Mouse (Mus musculus) intestine, embryonic 14.5 days (tissue): ENCODE data around the gene Kcnq1. TPM values are rescaled to one million over a fixed set of nuclear protein-coding genes. Genes with fewer than 3 reads are reported as not detected.

Experiments
- ATAC-seq: fragments of 200-750 bp; cut with Nextera tagmentation; replicated peaks from 2 replicates; pipeline ENCODE4 v1.8.0; 2017; ENCODE audit warnings: low read depth, moderate number of reproducible peaks, moderate TSS enrichment, moderate library complexity; ENCODE audit not compliant: low FRiP score, low TSS enrichment
- DNase-seq: peaks from one replicate; pipeline ENCODE4 v3.0.0-alpha.2; 2018; ENCODE audit warnings: low spot score
- H3K27ac ChIP-seq: fragments of 300-500 bp; sonication (generic); 2 replicates; pipeline ENCODE4 v1.5.1; 2014; ENCODE audit warnings: low read depth, mild to moderate bottlenecking, control low read depth
- H3K27me3 ChIP-seq: fragments of 300-500 bp; sonication (generic); replicated peaks from 2 replicates; pipeline ENCODE4 v1.6.1; 2014; ENCODE audit warnings: low read length, control low read depth; ENCODE audit not compliant: control insufficient read depth, insufficient read depth
- H3K36me3 ChIP-seq: fragments of 300-500 bp; sonication (generic); 2 replicates; pipeline ENCODE4 v1.6.1; 2014; ENCODE audit warnings: low read length, control low read depth; ENCODE audit not compliant: control insufficient read depth, insufficient read depth
- H3K4me1 ChIP-seq: fragments of 300-500 bp; sonication (generic); replicated peaks from 2 replicates; pipeline ENCODE4 v1.6.1; 2014; ENCODE audit warnings: low read length, control low read depth, mixed read lengths; ENCODE audit not compliant: control insufficient read depth, insufficient read depth
- H3K4me2 ChIP-seq: fragments of 300-500 bp; sonication (generic); 2 replicates; pipeline ENCODE4 v1.6.1; 2014; ENCODE audit warnings: low read length
- H3K4me3 ChIP-seq: fragments of 300-500 bp; sonication (generic); 2 replicates; pipeline ENCODE4 v1.5.1; 2014; ENCODE audit warnings: low read depth, low read length, control low read depth, mixed read lengths
- H3K9ac ChIP-seq: fragments of 300-500 bp; sonication (generic); 2 replicates; pipeline ENCODE4 v1.6.1; 2014; ENCODE audit warnings: mild to moderate bottlenecking, low read length
- H3K9me3 ChIP-seq: fragments of 300-500 bp; sonication (generic); 2 replicates; pipeline ENCODE4 v1.6.1; 2016; ENCODE audit warnings: low read length, control low read depth; ENCODE audit not compliant: control insufficient read depth
- WGBS: fragments of 180-500 bp; shearing (Covaris S2); extraction: QIAGEN DNeasy Blood & Tissue Kit; methylation state at CpG from one replicate; pipeline ENCODE4 v1.1.7; 2014; 5-methylcytosine and 5-hydroxymethylcytosine counted together
- polyA plus RNA-seq: library from polyadenylated mRNA; unstranded; fragments of >200 nt; fragmentation: Nextera tagmentation; extraction: Ambion mirVana; gene quantifications from 2 replicates; pipeline ENCODE4 v1.2.1, GENCODE M21; 2014

The Kcnq1 gene
- polyA plus RNA-seq, 1 experiment from 2014 or later, result 5.3 TPM

DNA sequence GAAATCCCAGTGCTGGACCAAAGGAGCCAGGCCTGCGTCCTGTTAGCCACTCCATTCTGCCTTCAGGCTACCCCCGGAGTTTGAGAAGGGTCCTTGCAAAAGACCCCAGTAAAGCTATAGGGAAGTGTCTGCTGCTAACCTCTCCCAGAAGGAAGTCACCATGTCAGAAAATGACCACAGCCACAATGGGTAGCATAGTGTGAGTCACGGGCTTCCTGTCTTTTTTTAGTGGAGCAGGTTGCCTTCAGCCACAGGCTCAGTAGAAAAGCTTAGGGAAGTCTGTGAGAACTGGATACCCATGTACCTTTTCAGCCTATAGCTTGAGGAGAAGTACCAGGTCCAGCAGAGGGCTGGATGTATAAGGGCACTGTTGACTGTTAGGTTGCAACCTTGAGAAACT, 267.1 kb downstream of the Kcnq1 start:
- Histone ChIP-seq H3K4me2 (no peak overlapping the region), H3K27me3 (no peaks in the 10 kb centered on the region), H3K4me1 (peaks cover 10% of the 10 kb centered on the region), H3K27ac (no peak overlapping the region), H3K9me3 (no peaks in the 10 kb centered on the region), H3K9ac (no peak overlapping the region), H3K36me3 (no peaks in the 10 kb centered on the region), H3K4me3 (no peak overlapping the region)
- DNase-seq, result no peak
- ATAC-seq, result no peak
- 75% methylated on average over 3 of the region's 3 CpGs for WGBS

DNA sequence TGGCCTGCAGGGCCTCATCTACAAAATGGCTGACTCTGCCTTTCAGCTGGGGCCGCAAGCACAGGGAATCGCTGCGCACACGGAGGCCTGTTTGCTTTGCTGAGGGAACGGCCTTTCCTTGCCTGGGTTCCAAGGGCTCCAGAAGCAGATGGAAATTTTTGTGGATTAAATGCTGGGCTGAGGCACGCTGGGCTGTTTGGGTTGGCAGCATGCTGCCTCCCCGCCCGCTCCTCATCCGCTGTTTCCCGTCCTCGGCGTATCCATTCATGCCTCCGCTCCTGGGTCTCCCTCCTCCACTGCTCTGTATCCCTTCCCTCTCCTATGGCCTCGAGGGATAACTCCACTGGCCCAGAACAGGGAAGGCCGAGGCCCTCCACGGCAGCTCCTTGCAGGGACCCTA, 269.8 kb downstream of the Kcnq1 start:
- H3K9me3 ChIP-seq, result no peaks in the 10 kb centered on the region
- H3K4me3 ChIP-seq, result no peak overlapping the region
- DNase-seq (no peak), ATAC-seq (no peak)
- 87% methylated on average over 16 of the region's 16 CpGs for WGBS
- no peaks in the 10 kb centered on the region for H3K27me3 ChIP-seq
- H3K27ac ChIP-seq, result no peak overlapping the region
- H3K4me1 ChIP-seq, result peaks cover 10% of the 10 kb centered on the region
- H3K9ac ChIP-seq, result no peak overlapping the region
- H3K36me3 ChIP-seq, result no peaks in the 10 kb centered on the region
- H3K4me2 ChIP-seq, result no peak overlapping the region

DNA sequence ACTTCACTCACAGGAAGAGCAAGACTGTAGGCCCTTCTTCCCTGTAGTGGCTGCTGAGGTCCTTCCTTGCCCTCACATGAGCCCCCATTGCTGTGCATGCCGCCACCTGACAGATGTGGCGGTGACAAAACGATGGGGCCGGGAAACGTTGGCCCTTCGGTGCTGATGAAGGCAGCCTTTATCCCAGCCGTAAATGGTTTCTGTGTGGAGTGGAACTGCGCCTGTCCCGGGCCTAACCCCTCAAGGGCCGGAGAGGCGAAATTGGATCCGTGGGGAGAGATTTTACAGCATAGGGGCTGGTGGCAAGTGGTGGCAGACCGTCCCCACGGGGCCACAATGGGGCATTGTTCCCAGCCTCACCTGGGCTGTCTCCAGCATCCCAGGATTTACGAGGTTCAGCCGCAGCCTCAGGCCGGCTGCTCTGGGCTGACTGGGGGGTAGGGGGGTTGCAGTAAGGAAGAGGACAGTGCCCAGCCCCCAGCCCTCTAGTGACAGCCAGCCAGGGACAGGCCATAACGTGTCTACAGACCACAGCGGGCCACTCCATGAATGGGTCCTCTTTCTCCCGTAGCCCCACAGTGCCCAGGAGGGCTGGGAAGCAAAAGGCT, 274.4 kb downstream of the Kcnq1 start:
- Histone ChIP-seq H3K9ac (no peak overlapping the region), H3K36me3 (no peaks in the 10 kb centered on the region), H3K27me3 (no peaks in the 10 kb centered on the region), H3K4me1 (no peaks in the 10 kb centered on the region), H3K4me2 (no peak overlapping the region), H3K4me3 (no peak overlapping the region), H3K27ac (no peak overlapping the region), H3K9me3 (no peaks in the 10 kb centered on the region)
- DNase-seq, result no peak
- ATAC-seq, result no peak
- 70% methylated on average over 20 of the region's 20 CpGs for WGBS

DNA sequence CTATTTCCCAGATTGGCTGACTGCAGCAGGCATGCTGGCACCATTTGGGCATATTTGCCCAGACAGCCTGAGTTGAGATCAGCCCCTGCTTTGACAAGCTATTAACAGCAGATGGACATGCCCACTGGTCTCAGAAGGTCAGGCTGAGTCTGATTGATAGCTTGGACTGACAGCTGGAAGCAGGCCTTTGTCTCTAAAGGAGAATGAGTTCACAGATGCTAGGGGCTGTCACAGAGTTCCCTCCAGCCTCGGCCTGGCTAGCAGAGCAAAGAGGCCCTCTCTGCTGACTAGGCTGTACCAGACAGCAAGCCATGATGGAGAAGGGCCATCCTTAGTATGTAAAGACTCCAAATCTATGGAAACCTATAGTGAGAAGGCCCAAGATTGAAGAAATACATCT, 280.5 kb downstream of the Kcnq1 start:
- ATAC-seq (no peak), DNase-seq (no peak)
- H3K9me3 ChIP-seq, result no peaks in the 10 kb centered on the region
- H3K27me3 ChIP-seq, result no peaks in the 10 kb centered on the region
- no peaks in the 10 kb centered on the region for H3K36me3 ChIP-seq
- no peak overlapping the region for H3K27ac ChIP-seq
- 29% methylated on average over 1 of the region's 1 CpGs for WGBS
- no peak overlapping the region for H3K4me3 ChIP-seq
- peaks cover 24% of the 10 kb centered on the region for H3K4me1 ChIP-seq
- H3K9ac ChIP-seq, result no peak overlapping the region
- H3K4me2 ChIP-seq, result no peak overlapping the region

DNA sequence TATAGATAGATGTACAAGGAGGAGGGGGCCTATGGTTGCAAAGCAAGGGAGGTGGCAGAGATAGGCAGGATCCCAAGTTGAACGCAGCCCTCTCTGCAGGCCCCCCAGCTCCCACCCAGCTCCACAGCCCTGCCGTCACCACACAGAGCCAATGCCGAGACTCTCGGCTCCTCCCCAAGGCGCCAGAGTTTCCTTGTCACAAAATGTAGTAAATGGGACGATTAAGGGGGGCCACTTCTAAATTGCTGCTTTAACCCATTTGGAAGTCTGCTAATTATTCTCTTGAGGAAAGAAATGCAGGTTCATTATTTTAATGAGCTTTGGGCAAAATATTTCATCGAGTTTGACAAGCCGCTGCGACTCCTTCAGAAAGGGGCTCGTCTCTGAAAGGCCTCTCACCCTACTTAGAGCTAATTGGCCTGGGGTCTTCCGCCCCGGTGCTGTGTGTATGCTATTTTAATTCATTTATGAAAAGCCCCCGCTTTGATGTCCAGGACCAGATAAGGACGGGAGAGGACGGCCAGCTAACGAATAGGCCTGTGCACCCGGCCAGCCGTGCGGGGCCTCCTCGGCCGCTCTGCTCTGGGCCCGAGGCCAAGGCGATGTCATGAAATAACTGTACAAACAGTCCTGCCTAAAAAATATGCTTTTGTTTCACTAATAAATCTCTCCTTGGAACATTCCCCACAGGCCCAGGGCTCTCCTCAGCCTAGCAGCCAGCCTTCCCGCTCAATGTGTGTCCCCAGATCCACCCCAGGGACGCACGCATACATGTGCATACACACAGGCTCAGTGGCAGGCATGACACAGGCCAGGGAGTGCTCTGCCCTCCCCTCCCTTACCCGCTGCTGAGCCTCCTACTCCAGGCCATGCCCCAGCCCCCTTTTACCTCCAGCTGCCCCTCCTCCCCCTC, 282.9 kb downstream of the Kcnq1 start:
- peak; percentile 90 for ATAC-seq
- H3K4me3 ChIP-seq, result no peak overlapping the region
- peak; percentile 83 for DNase-seq
- no peaks in the 10 kb centered on the region for H3K27me3 ChIP-seq
- 0 out of 2 replicates have a peak overlapping the region, but pooled peaks have one; percentile 7 for H3K9ac ChIP-seq
- no peaks in the 10 kb centered on the region for H3K36me3 ChIP-seq
- peaks cover 24% of the 10 kb centered on the region for H3K4me1 ChIP-seq
- H3K4me2 ChIP-seq, result peak overlapping the region; percentile 34
- 27% methylated on average over 27 of the region's 27 CpGs for WGBS
- H3K9me3 ChIP-seq, result no peaks in the 10 kb centered on the region
- peak overlapping the region; percentile 88 for H3K27ac ChIP-seq

DNA sequence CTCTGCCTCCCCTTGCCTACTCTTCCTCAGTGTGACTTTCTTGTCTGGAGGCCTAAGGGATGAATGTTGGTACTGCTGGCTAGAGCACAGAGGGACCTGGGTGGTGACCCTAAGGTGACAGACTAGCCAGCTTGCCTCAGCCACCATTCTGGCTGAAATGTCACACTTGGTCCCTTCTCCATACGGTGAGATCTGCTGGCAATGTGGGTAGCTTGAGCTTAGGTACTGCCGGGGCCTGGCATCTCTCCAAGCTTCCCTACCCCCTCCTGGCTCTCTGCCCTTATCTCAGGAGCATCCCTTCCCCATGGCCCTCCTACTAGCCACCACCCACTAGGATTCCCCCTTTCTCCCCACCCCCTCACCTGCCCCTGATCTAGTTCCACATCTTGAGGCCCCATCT, 283.7 kb downstream of the Kcnq1 start:
- DNase-seq (peak; percentile 66), ATAC-seq (no peak)
- no peak overlapping the region for H3K9ac ChIP-seq
- peak overlapping the region; percentile 34; the same call in 1 of the 2 replicates for H3K4me2 ChIP-seq
- H3K4me1 ChIP-seq, result peaks cover 26% of the 10 kb centered on the region
- WGBS, result 32% methylated on average over 2 of the region's 2 CpGs
- no peaks in the 10 kb centered on the region for H3K27me3 ChIP-seq
- peak overlapping the region; percentile 88 for H3K27ac ChIP-seq
- H3K9me3 ChIP-seq, result no peaks in the 10 kb centered on the region
- no peak overlapping the region for H3K4me3 ChIP-seq
- no peaks in the 10 kb centered on the region for H3K36me3 ChIP-seq

DNA sequence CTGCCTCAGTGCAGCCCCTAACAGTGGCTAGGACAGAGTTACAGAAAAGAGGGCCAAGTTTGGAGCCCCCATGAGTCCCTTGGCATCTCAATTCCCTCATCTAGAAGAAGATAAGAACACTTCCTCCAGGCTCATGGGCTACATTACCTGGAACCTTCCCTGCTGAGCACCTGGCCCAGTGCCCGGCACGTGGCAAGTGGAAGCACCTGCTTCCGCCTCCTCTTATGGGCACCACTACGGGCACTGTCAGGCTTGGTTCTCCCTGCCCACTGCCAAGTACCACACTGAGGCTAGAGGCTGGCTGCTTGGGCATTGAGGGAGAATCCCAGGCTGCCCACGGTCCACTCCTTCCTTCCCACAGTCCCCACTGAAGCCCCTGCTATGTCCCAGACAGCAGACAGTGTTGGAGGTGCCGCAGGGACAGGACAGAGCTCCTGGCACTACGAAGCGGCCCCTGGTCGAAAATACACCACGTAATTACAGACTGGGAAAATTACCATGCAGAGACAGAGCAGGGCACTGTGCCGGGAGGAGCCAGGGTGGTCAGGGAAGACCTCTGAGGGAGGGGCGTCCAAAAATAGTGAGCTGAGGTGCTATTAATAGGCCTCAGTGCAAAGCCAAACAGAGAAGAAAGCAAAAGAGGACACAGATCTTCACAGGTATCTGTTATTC, 284.3 kb downstream of the Kcnq1 start:
- H3K4me3 ChIP-seq, result no peak overlapping the region
- ATAC-seq (no peak), DNase-seq (no peak)
- no peak overlapping the region for H3K9ac ChIP-seq
- no peaks in the 10 kb centered on the region for H3K36me3 ChIP-seq
- WGBS, result 77% methylated on average over 12 of the region's 12 CpGs
- peaks cover 32% of the 10 kb centered on the region for H3K4me1 ChIP-seq
- no peak overlapping the region for H3K4me2 ChIP-seq
- H3K27me3 ChIP-seq, result no peaks in the 10 kb centered on the region
- no peaks in the 10 kb centered on the region for H3K9me3 ChIP-seq
- H3K27ac ChIP-seq, result peak overlapping the region; percentile 88

DNA sequence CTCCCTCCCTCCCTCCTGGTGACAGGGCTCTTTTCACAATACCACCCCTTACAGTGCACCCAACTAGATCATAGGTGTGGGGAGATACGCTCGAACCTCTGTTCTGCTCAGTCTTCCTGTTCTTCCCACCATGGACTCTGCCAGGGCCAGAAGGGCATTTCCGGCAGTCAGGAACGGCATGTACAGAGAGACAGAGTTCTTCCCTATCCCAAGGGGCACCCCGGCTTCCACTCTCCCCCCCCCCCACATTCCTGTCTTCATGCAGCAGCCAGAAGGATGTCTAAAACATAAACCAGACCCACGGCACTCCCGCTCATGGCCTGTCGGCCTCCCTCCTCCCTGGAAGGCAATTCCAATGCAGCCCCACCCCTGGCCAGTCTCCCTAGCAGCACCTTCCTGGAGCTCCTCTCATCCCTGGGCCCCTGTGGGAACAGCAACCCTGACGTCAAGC, 289.0 kb downstream of the Kcnq1 start:
- no peak overlapping the region for H3K4me3 ChIP-seq
- peak; percentile 86 for ATAC-seq
- peak overlapping the region; percentile 65; the same call in 1 of the 2 replicates for H3K27ac ChIP-seq
- peak; percentile 77 for DNase-seq
- H3K9me3 ChIP-seq, result no peaks in the 10 kb centered on the region
- WGBS, result 17% methylated on average over 9 of the region's 9 CpGs
- peaks cover 21% of the 10 kb centered on the region for H3K4me1 ChIP-seq
- no peak overlapping the region; the same call in 1 of the 2 replicates for H3K4me2 ChIP-seq
- H3K27me3 ChIP-seq, result no peaks in the 10 kb centered on the region
- no peaks in the 10 kb centered on the region for H3K36me3 ChIP-seq
- no peak overlapping the region for H3K9ac ChIP-seq
